Mouse (Mus musculus): ENCODE data around the gene Zfp362.

DNA sequence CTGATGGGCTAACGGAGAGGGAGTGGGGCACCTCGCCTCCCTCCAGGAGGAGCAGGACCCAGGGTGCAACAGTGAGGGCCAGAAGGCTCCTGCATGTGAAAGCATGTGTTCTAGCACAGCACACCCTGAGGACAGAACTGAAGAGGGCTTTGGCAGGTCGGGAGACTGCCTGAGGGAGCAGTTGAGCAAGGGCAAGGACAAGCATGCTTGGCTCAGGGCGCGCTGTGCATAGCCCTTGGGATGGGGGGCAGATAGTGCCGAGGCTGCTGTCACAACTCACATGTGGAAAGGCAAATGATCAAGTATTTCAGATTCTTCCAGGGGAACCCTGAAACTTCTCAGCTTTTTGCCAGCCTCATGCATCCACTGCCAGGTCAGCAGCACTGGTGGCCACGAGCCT is 57.5 kb downstream of the Zfp362 start:
- TF ChIP-seq CTCF (IDR thresholded peaks at IDR 0.05; ENCODE audit: low read depth, low read length) = no peak
- TF ChIP-seq POLR2A (IDR thresholded peaks at IDR 0.05; ENCODE audit: extremely low read depth, insufficient read depth, low read length) = no peak
